Mouse (Mus musculus) spleen, embryonic (tissue): ENCODE measurements around the gene Agpat3.

Experiments
- CTCF ChIA-PET: fragments of 350-600 bp; sonication (Branson Sonifier 250); formaldehyde crosslinking; loops from one replicate; lab custom pipeline; 2022; lab: Charles Lee

Gene Agpat3

DNA sequence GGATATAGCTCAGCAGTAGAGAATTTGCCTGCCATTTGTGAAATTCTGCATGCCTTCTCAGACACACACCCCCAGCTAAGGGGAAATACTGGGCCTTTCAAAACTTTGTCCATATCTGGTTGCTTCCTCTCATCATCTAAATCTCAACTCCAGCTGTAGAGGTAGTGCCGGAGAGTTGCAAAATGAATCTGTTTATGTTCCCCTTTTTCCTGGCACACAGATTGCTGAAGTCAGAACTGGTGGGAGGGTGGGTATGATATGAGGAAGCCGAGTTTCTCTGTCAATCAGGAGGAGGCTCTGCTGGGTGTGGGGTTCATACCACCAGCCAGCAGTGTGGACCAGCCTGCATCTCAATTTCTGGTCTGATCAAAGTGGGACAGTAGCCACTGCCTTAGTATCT is 11.8 kb upstream of the Agpat3 start:
- CTCF ChIA-PET, result no interaction called here

DNA sequence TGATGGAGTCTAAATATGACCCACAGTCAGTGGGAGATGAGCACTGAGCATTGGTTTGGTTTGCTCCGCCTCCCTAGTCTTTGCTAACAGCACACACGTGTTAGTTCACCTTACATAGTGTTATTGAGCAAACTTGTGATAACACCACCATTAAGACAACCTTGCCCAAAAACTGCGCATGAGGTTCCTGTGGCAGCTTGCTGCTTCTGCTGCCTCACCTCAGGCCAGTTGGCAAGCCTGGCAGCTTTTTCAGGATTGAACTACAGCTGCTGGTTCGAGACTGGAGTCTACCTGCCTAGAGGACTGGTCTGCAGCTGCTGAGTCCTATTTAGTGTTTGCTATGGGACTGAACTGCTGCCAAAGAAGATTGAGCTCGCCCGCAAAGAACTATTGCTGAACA is 11.1 kb upstream of the Agpat3 start:
- CTCF ChIA-PET, result no interaction called here

DNA sequence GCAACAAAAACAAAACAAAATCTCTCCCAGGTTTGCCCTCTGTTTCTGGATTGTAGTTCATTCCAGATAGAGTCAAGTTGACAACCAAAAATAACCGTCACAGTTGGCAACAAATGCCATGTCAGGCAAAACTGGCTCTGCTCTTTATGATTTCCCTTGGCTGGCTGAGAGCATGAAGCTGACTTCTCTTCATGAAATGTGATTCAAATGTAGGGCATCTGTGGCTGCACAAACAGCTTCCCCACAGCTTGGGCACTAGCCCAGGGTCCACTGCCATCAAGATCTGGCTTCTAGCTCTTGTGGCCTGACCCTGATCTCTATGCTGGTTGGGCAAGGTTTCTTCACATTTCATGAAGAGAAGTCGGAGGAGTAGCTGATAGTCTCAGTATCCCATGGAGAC is 9.7 kb upstream of the Agpat3 start:
- CTCF ChIA-PET, result interaction anchor here (0.6 kb wide), 1 partner anchor 647 kb away, joined by 10 read pairs; the partner anchor contains the start of gene Gm10142

DNA sequence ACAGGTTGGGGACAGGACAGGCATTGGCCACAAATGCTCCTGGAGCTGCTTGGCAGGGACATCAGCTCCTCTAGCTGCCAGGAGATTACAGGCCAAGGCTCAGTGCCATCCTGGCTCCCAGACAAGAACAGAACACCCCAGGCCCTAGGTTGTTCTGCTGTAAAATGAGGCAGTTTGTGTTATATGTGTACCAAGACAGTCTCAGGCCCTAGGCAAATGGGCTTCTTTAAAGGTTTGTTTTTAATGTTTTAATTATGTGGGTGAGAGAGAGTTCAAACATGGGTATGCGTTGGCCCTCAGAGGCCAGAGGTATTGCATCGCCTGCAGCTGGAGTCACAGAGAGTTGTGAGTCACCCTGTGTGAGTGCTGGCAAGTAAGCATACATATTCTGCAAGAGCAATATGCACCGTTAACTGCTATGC is 8.0 kb upstream of the Agpat3 start:
- CTCF ChIA-PET, result interaction anchor here (0.5 to 0.8 kb wide), 2 partner anchors 60 to 322 kb away, joined by 7 to 10 read pairs; no protein-coding TSS in a partner anchor

DNA sequence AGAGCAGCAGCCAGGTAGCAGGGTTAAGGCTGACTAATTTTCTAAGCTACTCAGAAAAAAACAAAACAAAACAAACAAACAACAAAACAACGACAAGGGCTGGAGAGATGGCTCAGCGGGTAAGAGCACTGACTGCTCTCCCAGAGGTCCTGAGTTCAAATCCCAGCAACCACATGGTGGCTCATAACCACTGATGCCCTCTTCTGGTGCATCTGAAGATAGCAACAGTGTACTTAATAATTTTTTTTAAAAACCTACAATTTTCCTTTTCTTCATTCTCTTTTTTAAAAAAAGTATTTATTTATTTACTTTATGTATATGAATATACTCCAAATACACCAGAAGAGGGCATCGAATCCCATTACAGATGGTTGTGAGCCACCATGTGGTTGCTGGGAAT is 6.7 kb upstream of the Agpat3 start:
- CTCF ChIA-PET, result interaction anchor here (0.7 to 2.2 kb wide), 3 partner anchors 62 to 128 kb away, joined by 3 to 5 read pairs (median 4); no protein-coding TSS in a partner anchor

DNA sequence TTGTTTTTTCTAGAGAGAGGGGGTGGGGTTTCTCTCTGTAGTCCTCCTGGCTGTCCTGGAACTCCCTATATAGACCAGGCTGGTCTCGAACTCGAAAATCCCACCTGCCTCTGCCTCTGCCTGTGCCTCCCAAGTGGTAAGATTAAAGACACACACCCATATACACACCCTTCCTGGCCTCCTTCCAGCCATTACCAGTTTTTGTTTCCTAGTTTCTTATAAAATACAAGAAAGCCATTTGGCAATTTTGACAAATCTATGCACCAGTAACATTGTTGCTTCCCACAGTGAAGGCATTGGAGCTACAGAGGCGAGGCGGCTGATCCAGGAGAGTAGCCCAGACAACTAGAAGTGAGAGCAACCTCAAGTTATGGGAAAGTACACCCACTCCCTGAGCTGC is 6.0 kb upstream of the Agpat3 start:
- CTCF ChIA-PET, result interaction anchor here (0.6 to 2.2 kb wide), 4 partner anchors 11 to 79 kb away, joined by 3 to 5 read pairs (median 3); no protein-coding TSS in a partner anchor

DNA sequence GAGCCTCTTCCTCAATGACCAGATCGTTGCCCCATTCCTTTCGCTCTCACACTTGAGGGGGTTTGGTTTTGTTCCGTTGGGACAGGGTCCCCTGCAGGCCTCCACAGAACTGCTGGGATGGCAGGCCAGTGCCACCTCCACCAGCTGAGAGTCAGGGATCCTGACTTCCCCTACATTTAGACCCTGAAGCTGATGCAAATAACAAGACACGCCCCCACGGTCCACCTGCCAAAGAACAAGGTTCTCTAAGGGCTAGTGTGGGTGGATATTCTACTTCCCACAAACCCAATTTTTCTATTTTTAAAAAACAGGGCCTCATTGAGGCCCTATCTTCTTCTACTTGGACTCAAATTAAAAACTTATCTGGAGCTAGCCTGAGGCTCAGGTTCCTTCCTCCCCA is 5.5 kb upstream of the Agpat3 start:
- CTCF ChIA-PET, result interaction anchor here (0.6 to 2.2 kb wide), 5 partner anchors 12 to 79 kb away, joined by 3 to 5 read pairs (median 3); no protein-coding TSS in a partner anchor

DNA sequence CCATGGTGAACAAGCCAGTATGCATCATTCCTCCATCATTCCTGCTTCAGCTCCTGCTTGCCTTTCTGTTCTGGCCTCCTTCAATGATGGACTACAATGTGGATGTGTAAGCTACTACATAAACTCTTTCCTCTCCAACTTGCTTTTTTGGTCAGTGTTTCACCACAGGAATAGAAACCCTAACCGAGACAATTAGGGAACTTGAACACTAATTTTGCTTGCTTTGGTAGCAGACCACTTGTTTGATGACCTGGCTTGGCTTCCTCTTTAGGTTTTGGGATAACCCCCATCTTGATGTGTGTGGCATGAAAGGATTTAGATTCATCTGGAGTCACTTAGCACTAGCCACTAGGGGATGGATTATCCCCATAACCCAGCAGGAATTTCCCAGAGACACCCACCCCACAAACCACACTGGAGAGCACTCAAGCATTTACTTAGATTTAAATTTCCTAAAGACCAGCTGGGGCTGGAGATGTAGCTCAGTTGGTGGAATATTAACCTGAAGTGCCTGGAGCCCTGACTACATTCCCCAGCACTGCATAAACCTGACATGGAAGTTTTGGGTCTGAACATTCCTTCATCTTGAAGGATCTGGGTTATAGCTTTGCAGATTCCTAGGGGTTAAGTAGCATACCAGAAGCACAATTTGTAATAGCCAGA is 3.8 kb upstream of the Agpat3 start:
- CTCF ChIA-PET, result interaction anchor here (0.8 to 1.0 kb wide), 2 partner anchors 11 to 13 kb away, joined by 3 read pairs; no protein-coding TSS in a partner anchor

DNA sequence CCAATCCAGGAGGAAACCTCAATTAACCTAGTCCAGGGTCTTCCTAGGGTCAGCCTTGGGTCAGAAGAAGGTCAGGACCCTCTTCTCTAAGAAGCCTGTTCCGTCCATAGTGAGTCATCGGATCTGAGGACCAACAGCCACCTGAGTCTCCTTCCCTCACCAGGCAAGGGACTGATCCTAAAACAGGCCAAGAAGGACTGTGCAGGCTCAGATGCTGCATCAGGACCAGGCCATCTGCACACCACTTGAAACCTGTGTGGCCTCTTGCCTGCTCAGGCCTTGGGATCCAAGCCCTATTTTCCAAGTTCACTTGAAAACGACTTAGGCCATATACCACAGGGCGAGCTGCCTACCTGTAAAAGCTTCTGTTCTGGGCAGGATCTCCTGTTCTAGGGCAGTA is 907 bp upstream of the Agpat3 start:
- CTCF ChIA-PET, result interaction anchor here (0.6 to 1.2 kb wide), 3 partner anchors 10 to 326 kb away, joined by 4 to 16 read pairs (median 8); no protein-coding TSS in a partner anchor

DNA sequence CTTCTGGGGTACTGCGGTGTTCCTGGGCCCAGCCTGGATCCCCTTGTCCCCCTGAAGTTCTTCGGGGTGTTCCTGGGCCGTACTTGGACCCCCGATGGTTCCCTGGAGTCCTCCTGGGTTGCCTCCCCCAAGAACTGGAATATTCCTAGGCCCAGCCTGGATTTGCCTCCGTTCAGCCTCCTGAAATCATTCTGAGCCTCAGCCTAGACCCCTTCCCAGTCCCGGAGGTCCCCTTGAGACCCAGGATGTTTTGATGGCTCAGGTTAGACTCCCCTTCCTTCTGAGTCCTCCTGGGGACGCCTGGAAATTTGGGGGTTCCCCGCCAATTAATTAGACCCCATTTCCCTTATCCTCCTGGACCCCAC is 359 bp upstream of the Agpat3 start:
- CTCF ChIA-PET, result interaction anchor here (0.6 to 1.2 kb wide), 2 partner anchors 26 to 325 kb away, joined by 3 to 8 read pairs; no protein-coding TSS in a partner anchor

DNA sequence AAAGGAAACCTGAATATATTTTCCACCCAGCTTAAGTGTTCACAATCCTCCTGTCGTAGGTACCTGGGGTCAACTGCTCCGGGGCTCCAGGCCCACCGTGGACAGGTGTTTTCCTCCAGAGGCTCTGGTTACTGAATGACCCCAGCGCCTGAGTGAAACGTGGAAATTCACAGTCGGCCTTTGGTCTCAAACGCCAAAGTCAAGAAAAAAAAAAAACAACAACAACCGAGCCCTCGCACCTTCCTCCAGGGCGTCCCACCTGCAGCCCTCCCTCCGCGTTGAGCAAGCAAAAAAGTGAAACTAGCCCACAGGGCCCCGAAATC is 764 bp downstream of the Agpat3 start:
- CTCF ChIA-PET, result interaction anchor here (0.7 kb wide), 1 partner anchor 87 kb away, joined by 11 read pairs; no protein-coding TSS in a partner anchor

DNA sequence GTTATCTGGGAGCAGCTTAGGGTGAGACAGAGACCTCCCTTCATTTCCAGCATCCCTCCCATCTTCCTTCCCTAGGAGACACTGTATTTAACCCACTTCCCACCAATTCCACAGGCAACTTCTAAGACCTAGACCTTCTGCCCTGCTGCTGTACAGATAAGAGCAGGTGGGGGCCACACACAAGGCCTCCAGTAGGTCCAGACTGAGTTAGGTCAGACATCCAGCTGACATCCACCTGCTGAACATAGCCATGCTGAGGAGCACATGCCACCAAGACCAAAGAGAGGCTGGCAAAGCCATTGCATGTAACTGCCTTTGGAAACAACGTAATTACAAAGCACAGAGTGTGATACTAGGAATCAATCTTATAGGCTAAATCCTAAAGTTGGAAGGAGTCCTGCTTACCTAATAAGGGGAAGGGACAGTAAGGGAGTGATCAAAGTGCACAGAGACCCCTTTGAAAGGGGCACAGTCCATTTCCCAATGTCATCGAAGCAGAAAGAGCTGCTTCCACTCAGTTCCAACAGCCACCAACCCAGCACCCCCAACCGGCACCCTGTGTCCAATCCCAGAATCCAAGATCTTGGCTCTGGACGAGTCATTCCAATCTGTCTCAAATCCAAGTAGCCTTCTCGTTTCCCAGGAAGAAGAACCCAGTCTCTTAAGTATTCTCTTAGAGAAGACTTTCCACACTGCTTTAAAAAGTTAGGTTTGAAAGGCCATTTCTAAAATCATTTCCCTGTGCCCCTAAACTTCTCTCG is 1.3 kb downstream of the Agpat3 start:
- CTCF ChIA-PET, result interaction anchor here (0.7 to 1.0 kb wide), 2 partner anchors 15 to 86 kb away, joined by 3 to 11 read pairs; no protein-coding TSS in a partner anchor

DNA sequence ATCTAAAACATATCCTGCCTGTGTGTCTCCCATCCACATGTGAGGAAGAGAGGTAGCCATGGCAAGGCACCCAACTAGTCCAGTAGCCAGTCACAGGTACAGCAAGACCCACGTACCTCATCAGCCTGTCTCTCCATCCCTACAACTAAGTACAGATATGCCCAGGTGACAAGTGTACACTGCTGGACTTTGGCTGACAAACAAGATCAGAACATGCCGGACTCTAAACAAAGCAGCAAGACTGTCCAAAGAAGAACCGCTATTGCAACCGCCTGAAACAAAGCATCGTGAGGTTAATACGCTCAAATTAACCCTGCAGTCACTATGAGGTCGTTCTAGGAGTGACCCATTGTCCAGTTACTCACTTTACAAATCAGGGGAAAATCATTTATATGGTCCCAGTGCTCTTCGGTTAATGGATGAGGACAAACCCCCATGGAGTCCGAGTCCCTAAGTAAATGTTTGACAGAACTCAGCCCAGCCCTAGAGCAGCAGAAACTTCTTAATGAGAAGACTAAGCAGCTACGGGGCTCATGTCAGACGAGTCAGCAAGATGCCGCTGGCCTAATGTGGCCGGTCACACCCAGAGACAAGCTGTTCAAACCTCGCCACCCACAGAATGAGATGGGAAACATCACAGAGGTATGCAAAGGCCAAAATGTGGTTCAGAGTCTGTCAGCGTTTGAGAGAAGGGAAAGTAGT is 2.7 kb downstream of the Agpat3 start:
- CTCF ChIA-PET, result interaction anchor here (0.9 to 1.0 kb wide), 2 partner anchors 17 to 64 kb away, joined by 3 read pairs; no protein-coding TSS in a partner anchor

DNA sequence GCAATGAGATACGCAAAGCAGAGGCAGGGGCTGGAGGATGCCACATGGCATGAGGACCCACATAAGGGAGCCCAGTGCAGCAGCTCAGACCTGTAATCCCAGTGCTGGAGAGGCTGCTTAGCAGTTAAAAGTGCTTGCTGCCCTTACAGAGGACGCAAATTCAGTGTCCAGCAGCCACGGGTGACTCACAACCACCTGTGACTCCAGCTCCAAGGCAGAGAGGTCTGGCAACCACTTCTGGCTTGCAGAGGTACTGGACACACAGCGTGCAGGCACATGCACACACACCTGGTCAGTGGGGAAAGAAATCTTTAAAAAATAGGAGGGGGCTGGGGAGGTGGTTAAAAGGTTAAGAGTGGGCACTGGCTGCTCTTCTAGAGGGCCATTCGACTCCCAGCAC is 4.1 kb downstream of the Agpat3 start:
- CTCF ChIA-PET, result no interaction called here

DNA sequence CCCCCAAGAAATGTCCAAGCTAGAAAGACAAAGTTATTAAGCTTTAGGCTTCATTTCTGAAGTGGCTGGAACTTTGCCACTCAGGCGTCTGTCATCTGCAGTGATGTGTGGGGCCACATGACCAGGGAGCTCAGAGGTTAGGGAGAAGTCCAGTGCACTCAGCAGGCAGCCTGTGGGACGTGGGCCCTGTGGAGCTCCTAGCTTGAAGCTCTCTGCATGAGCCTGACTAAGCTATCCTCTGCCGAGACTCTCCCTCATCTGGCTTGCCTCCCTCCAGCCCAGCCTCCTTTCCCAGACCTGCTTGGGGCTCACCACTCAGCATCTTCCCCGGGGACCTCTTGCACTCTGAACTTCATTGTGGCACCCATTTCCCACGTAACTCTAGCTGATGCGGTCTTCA is 4.8 kb downstream of the Agpat3 start:
- CTCF ChIA-PET, result interaction anchor here (0.6 to 0.9 kb wide), 3 partner anchors 24 to 383 kb away, joined by 3 read pairs; no protein-coding TSS in a partner anchor

DNA sequence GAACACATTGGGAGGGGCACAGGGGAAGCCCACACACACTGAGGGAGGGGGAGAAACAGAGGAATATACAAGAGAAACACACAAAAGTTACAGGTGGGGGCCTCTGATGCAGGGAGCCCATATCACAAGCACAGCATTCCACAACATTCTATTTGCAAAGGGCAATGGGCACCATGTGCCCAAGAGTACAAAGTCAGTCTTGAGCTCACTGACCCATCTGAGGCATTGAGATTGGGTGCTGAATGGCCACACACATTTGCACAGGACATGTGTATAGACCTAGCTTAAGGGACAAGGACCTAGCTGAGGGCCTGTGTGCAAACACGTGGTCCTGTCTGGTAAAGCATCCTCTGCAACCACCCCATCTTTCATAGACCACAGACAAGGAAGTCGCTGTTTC is 6.8 kb downstream of the Agpat3 start:
- CTCF ChIA-PET, result no interaction called here

DNA sequence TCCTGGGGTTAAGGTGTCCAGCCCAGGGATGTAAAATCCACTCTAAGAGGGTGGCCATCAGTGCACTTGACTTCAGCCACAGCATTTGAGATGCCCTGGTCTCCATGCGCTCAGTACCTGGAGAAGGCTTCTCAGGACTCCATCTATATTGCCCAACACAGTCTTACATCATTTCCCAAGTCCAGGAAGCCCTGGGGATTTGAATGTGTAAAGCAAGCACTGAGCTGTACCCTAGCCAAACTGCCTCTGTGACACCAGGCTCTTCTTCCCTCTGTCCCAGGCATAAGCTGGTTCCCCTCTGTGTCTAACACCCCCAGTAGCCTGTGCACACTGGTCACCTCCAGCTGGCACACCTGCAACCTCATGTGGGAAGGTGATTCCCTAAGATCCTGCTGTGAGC is 10.2 kb downstream of the Agpat3 start:
- CTCF ChIA-PET, result no interaction called here

DNA sequence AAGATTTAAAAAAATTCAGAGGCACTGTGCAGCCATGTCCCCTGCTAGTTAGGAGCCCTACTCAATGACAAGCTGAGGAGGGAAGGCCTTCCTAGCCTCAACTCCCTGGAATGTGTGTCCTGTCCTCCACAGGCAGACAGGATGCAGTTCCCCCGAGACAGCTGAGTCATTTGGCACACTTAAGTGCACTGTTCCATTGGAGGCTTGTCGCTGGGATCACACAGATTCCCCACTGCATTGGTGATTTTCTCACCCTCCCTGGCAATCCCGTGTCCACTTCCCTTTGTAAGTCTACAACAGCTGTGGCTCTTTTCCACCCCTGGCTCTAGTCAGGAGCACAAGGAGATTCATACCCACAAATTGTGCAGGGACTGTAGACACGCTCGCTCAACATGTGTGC is 14.1 kb downstream of the Agpat3 start:
- CTCF ChIA-PET, result no interaction called here

DNA sequence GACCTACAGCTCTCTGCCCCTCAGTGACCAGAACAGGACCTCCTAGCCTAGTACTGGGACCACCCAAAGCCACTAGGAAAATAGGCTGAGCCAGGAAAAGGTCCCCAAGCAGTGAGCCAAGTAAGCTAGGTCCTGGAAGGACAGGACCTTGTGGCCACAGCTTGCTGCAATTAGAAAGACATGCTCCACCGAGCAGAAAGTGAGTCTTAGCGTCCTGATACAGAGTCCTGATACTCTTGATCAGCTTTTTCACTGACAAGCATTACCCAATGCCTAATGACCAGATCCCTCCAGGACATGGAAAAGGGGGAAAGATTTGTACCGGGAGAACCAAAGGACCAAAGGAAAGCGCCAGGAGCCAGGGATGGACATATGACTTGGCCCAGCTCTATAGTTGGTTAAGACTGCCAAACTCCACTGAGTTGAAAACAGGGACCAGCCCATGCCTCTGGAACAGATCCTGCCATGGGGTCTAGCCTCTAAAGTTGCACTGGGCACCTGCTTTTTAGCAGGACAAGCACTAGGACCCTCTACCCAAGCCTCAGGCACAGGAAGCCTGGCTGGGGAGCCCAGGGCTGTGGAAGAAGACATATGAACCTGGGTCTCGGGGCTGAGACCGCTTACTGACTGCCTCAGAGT is 17.2 kb downstream of the Agpat3 start:
- CTCF ChIA-PET, result no interaction called here

DNA sequence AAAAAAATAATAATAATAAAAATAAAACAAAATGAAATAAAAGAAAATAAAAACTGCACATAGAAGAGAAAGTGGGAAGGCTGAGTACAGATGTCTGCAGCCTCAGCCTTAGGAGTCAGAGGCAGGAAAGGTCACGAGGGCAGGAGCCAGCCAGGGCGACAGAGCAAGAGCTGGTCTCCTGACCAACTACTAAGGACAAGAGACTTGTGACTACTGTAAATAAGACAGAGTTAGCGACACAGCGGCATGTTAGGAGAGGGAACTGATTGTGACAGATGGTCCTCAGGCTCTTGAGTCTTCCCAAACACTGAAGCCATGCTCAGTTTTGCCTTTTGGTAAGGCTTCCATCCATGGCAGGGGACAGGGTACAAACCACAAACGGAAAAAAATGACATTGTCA is 20.7 kb downstream of the Agpat3 start:
- CTCF ChIA-PET, result no interaction called here

DNA sequence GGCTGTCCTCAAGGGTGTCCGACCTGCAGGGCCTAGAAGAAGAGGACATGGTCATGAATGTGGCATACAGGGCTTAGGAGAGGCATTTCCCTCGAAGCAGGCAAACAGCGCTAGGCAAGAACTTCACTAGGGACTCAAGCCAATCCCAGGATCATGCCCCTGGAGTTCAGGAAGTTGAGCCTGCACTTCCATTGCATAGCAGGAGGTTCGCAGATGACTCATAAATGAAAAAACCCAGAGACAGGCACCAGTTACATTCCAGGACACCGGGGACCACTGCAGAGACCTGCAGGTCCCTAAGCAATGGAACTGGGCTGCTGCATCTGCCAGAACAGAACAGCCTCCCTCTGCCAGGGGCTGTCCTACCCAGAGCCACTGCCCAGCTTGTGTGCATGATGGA is 23.0 kb downstream of the Agpat3 start:
- CTCF ChIA-PET, result no interaction called here
